9 mouse cellular contexts compared by ENCODE assay signal in the genomic region with DNA sequence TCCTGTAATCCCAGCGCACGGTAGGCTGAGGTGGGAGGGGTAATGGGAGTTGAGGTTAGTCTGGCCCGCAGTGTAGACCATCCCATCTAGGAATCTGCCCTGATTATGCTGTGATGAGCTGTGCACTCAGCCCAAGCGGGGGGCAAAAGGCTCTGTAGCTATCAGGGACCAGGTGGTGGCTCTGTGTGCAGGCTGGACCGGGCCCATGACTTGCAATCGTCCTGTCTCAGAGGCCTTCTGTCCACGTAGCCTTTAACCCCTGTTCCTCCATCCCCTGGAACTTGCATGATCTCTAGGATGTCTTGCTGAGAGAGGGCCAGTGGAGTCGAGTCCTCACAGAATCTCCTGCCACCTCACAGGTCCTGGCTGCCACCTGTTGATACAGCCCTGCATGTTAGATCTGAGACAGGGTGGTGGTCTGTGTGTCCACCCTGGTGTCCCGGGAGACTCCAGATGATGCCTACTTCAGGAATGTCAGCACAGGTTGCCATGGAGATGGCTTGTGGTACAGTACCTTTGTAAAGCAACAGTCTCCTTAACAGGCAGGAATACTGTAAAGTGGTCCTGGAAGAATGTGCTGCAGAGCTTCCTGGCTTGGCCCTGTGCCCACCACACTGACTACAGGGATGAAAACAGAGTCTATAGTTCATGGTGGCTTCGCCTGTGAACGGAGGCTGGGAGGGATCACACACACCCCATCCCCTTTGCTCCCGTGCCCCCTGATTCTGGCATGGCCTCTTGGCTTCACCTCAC. TPM values are rescaled to one million over a fixed set of nuclear protein-coding genes. Genes with fewer than 3 reads are reported as not detected.
A peak's percentile ranks its signal among the peaks of the same experiment; 100 is the strongest.
DNase-seq lines count a peak whose midpoint lies in the region; ATAC-seq and TF ChIP-seq lines count a peak whose summit lies in the region.
"Had no signal": no experiment of that assay in that cellular context is flagged by ENCODE, and none has a peak within 500 bp of the region (broad histone marks: within the 10 kb centered on the region; RNA-seq: fewer than 3 reads in every experiment).

No protein-coding gene starts in this region.

- no peaks in the 10 kb centered on the region for H3K27me3 ChIP-seq in kidney, adult 2 months (replicated peaks; ENCODE audit: control insufficient read depth, insufficient read depth, low read length)
- H3K27me3 ChIP-seq in intestine, embryonic 15.5 days (replicated peaks) = no peaks in the 10 kb centered on the region

- H3K9me3 ChIP-seq in intestine, embryonic 15.5 days = no peaks in the 10 kb centered on the region

- H3K36me3 ChIP-seq in kidney, adult 2 months (ENCODE audit: control insufficient read depth, insufficient read depth, low read length) = no peaks in the 10 kb centered on the region
- H3K36me3 ChIP-seq in intestine, embryonic 15.5 days = no peaks in the 10 kb centered on the region

- H3K9ac ChIP-seq in intestine, embryonic 15.5 days = no peak overlapping the region

- TF ChIP-seq POLR2A in kidney, adult 2 months (IDR thresholded peaks at IDR 0.05; ENCODE audit: low read depth, low read length) = no peak

- H3K4me3 ChIP-seq in kidney, adult 2 months (ENCODE audit: insufficient read depth, low read depth, low read length) = no peak overlapping the region
- no peak overlapping the region for H3K4me3 ChIP-seq in intestine, embryonic 15.5 days (replicated peaks)

- H3K27ac ChIP-seq in kidney, adult 2 months (ENCODE audit: insufficient read depth, low read depth, low read length) = no peak overlapping the region
- peak overlapping the region; percentile 36 for H3K27ac ChIP-seq in intestine, embryonic 15.5 days

- no peak overlapping the region for H3K4me2 ChIP-seq in intestine, embryonic 15.5 days (replicated peaks)

- WGBS in kidney, adult 2 months = 70% methylated on average over 12 of the region's 12 CpGs
- 62% methylated on average over 12 of the region's 12 CpGs for WGBS in intestine, embryonic 15.5 days

- DNase-seq in cerebellum, adult 11-12 months = peak; percentile 60
- no peak for DNase-seq in cerebellum, adult 8-10 months
- DNase-seq in kidney, postnatal 4 days = peak; percentile 52 to 64
- DNase-seq in kidney, adult 2 months = no peak
- peak; percentile 15 for DNase-seq in retina, embryonic 14.5 days (ENCODE audit: low spot score)
- DNase-seq in thymus, postnatal 0 days (ENCODE audit: low spot score) = no peak
- DNase-seq in left cerebral cortex, adult 8-10 months (ENCODE audit: low spot score in 2 of 2) = no peak

- no peak for ATAC-seq in intestine, embryonic 15.5 days
- ATAC-seq: lung, postnatal 0 days had no signal

- H3K4me1 ChIP-seq in kidney, adult 2 months (ENCODE audit: control insufficient read depth, insufficient read depth, low read length) = peaks cover 56% of the 10 kb centered on the region
- peaks cover 62% of the 10 kb centered on the region for H3K4me1 ChIP-seq in intestine, embryonic 15.5 days (replicated peaks)

- TF ChIP-seq CTCF in kidney, adult 2 months (conservative IDR thresholded peaks at IDR 0.05; ENCODE audit: insufficient read depth, insufficient read length, low read depth, low read length) = no peak

RNA-seq across cellular contexts. Expression of a gene that starts 51.9 kb away (rescaled TPM):
- 17.0 and 22.5 TPM in 2 replicates for polyA plus RNA-seq in kidney, adult 2 months (2012; rRNA removed)
- 58.8 and 66.9 TPM in 2 replicates for polyA plus RNA-seq in intestine, embryonic 15.5 days (2015; fragmentation: Nextera tagmentation; extraction: Ambion mirVana)
- polyA plus RNA-seq in thymus, postnatal 0 days (2015; fragmentation: Nextera tagmentation; extraction: Ambion mirVana) = 70.9 and 73.9 TPM in 2 replicates
- 10 to 100 TPM; 34.5 to 49.5 (median 39.8) TPM for total RNA-seq in left cerebral cortex, adult 8-10 months (2022)

Comparison
In these comparisons a context has a peak if more than half of its experiments do, and no peak if none do; other contexts are left out.
1. DNase-seq: peak in cerebellum, adult 11-12 months (single experiment), kidney, postnatal 4 days (2 of 2) and retina, embryonic 14.5 days (single experiment); none in cerebellum, adult 8-10 months (single experiment), kidney, adult 2 months (single experiment), thymus, postnatal 0 days (single experiment) and left cerebral cortex, adult 8-10 months (0 of 2).